In the genomic region with DNA sequence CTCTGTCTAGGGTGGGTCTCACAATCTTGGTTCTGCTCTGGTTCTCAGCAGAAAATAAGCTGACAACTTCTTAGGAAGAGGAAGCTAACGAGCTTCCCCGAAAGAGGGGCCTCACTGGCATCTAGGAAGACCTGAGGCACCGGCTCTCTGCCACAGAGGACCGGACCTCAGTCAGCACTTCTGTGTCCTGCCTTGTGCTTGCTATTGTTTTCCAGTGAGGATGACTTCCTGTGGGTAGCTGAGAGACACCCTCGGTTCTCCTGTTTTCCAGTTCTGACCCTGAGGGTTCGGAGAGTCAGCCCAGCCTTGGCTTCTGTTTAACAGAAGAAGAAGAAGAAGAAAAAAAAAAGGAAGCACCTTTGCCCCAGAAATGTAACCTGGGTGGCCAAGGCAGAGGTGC, we compare ENCODE assay signal across 10 mouse cellular contexts. TPM values are rescaled to one million over a fixed set of nuclear protein-coding genes. Genes with fewer than 3 reads are reported as not detected.
DNase-seq lines count a peak whose midpoint lies in the region; ATAC-seq and TF ChIP-seq lines count a peak whose summit lies in the region.
"Had no signal": no experiment of that assay in that cellular context is flagged by ENCODE, and none has a peak within 500 bp of the region (broad histone marks: within the 10 kb centered on the region; RNA-seq: fewer than 3 reads in every experiment).

No protein-coding gene starts in this region.

- TF ChIP-seq CTCF in bone marrow macrophage, adult 2 months (IDR thresholded peaks at IDR 0.05; ENCODE audit: low read depth, low read length) = no peak

- no peak for ATAC-seq in limb, embryonic 15.5 days (ENCODE audit: insufficient number of reproducible peaks, low FRiP score, low TSS enrichment, low read depth)
- ATAC-seq in embryonic facial prominence, embryonic 13.5 days (ENCODE audit: insufficient number of reproducible peaks, insufficient read depth, low FRiP score, low TSS enrichment, low read depth) = no peak
- no peak for ATAC-seq in liver, embryonic 13.5 days (ENCODE audit: low read depth)

- no peak overlapping the region for H3K9ac ChIP-seq in limb, embryonic 15.5 days
- H3K9ac ChIP-seq in embryonic facial prominence, embryonic 13.5 days = no peak overlapping the region
- no peak overlapping the region for H3K9ac ChIP-seq in liver, embryonic 13.5 days
- H3K9ac ChIP-seq: lung, embryonic 14.5 days had no signal

- no peaks in the 10 kb centered on the region for H3K9me3 ChIP-seq in limb, embryonic 15.5 days
- no peaks in the 10 kb centered on the region for H3K9me3 ChIP-seq in limb, embryonic 10.5 days (replicated peaks)
- no peaks in the 10 kb centered on the region for H3K9me3 ChIP-seq in embryonic facial prominence, embryonic 13.5 days
- no peaks in the 10 kb centered on the region for H3K9me3 ChIP-seq in liver, embryonic 13.5 days (replicated peaks)

- DNase-seq in limb, embryonic 10.5 days (ENCODE audit: low spot score) = no peak
- no peak for DNase-seq in liver, embryonic 13.5 days
- DNase-seq in thymus, adult 18-20 months = no peak
- DNase-seq in frontal cortex, postnatal 14 days (ENCODE audit: low spot score in 2 of 2) = no peak
- DNase-seq: cerebellum, adult 8-10 months; heart, postnatal 36 days; lung, embryonic 14.5 days had no signal

- H3K27me3 ChIP-seq in limb, embryonic 15.5 days = no peaks in the 10 kb centered on the region
- no peaks in the 10 kb centered on the region for H3K27me3 ChIP-seq in limb, embryonic 10.5 days (ENCODE audit: low read depth, poor library complexity, severe bottlenecking)
- no peaks in the 10 kb centered on the region for H3K27me3 ChIP-seq in embryonic facial prominence, embryonic 13.5 days
- H3K27me3 ChIP-seq in liver, embryonic 13.5 days = no peaks in the 10 kb centered on the region

- H3K4me3 ChIP-seq in limb, embryonic 15.5 days = no peak overlapping the region
- H3K4me3 ChIP-seq in limb, embryonic 10.5 days = no peak overlapping the region
- no peak overlapping the region for H3K4me3 ChIP-seq in bone marrow macrophage, adult 2 months (ENCODE audit: insufficient read depth, low read length)
- H3K4me3 ChIP-seq in embryonic facial prominence, embryonic 13.5 days = no peak overlapping the region
- H3K4me3 ChIP-seq in liver, embryonic 13.5 days (replicated peaks) = no peak overlapping the region

- no peak overlapping the region for H3K4me2 ChIP-seq in limb, embryonic 15.5 days
- H3K4me2 ChIP-seq in embryonic facial prominence, embryonic 13.5 days = no peak overlapping the region
- H3K4me2 ChIP-seq in liver, embryonic 13.5 days = no peak overlapping the region
- H3K4me2 ChIP-seq: lung, embryonic 14.5 days had no signal

- 64% methylated on average over 6 of the region's 6 CpGs for WGBS in limb, embryonic 15.5 days
- WGBS in limb, embryonic 10.5 days = 74% methylated on average over 6 of the region's 6 CpGs
- 51% methylated on average over 6 of the region's 6 CpGs for WGBS in embryonic facial prominence, embryonic 13.5 days
- WGBS in liver, embryonic 13.5 days (ENCODE audit: insufficient replicate concordance) = 14% methylated on average over 6 of the region's 6 CpGs

- no peak for TF ChIP-seq POLR2A in bone marrow macrophage, adult 2 months (IDR thresholded peaks at IDR 0.05; ENCODE audit: borderline replicate concordance, low read depth, low read length)

- H3K27ac ChIP-seq in limb, embryonic 15.5 days = peak overlapping the region; percentile 6; the same call in 1 of the 2 replicates
- no peak overlapping the region for H3K27ac ChIP-seq in limb, embryonic 10.5 days
- H3K27ac ChIP-seq in bone marrow macrophage, adult 2 months (ENCODE audit: insufficient read depth, low read depth, low read length) = peak overlapping the region; percentile 92
- H3K27ac ChIP-seq in embryonic facial prominence, embryonic 13.5 days = 0 out of 2 replicates have a peak overlapping the region, but pooled peaks have one; percentile 1
- H3K27ac ChIP-seq in liver, embryonic 13.5 days = peak overlapping the region; percentile 43

- H3K36me3 ChIP-seq in limb, embryonic 15.5 days = peaks cover 10% of the 10 kb centered on the region
- no peaks in the 10 kb centered on the region for H3K36me3 ChIP-seq in limb, embryonic 10.5 days
- H3K36me3 ChIP-seq in embryonic facial prominence, embryonic 13.5 days = peaks cover 23% of the 10 kb centered on the region
- no peaks in the 10 kb centered on the region for H3K36me3 ChIP-seq in liver, embryonic 13.5 days

- H3K4me1 ChIP-seq in limb, embryonic 15.5 days = peaks cover 24% of the 10 kb centered on the region
- peaks cover 34% of the 10 kb centered on the region for H3K4me1 ChIP-seq in limb, embryonic 10.5 days
- H3K4me1 ChIP-seq in bone marrow macrophage, adult 2 months (ENCODE audit: control insufficient read depth, insufficient read depth, low read length) = peaks cover 43% of the 10 kb centered on the region
- H3K4me1 ChIP-seq in embryonic facial prominence, embryonic 13.5 days = peaks cover 28% of the 10 kb centered on the region
- peaks cover 33% of the 10 kb centered on the region for H3K4me1 ChIP-seq in liver, embryonic 13.5 days (replicated peaks)

RNA-seq across cellular contexts. Expression of a gene that starts 5.5 kb away (rescaled TPM):
- 653 and 714 TPM in 2 replicates for polyA plus RNA-seq in limb, embryonic 15.5 days (2015; fragmentation: Nextera tagmentation; extraction: Ambion mirVana)
- polyA plus RNA-seq in limb, embryonic 10.5 days (2016; fragmentation: Nextera tagmentation; extraction: Ambion mirVana) = 175 and 210 TPM in 2 replicates
- polyA plus RNA-seq in bone marrow macrophage, adult 2 months (2012; ENCODE audit: insufficient read depth, insufficient read length, missing spikeins) = 3.1 and 4.6 TPM in 2 replicates
- 375 and 376 TPM in 2 replicates for polyA plus RNA-seq in embryonic facial prominence, embryonic 13.5 days (2015; fragmentation: Nextera tagmentation; extraction: Ambion mirVana)
- polyA plus RNA-seq in liver, embryonic 13.5 days (2015; fragmentation: Nextera tagmentation; extraction: Ambion mirVana) = 35.6 and 38.7 TPM in 2 replicates

RNA-seq across cellular contexts. Expression of a gene that starts 6.2 kb away (rescaled TPM):
- polyA plus RNA-seq in limb, embryonic 15.5 days (2015; fragmentation: Nextera tagmentation; extraction: Ambion mirVana) = 99.7 and 121 TPM in 2 replicates
- 5.2 and 7.8 TPM in 2 replicates for polyA plus RNA-seq in limb, embryonic 10.5 days (2016; fragmentation: Nextera tagmentation; extraction: Ambion mirVana)
- polyA plus RNA-seq in bone marrow macrophage, adult 2 months (2012; ENCODE audit: insufficient read depth, insufficient read length, missing spikeins) = 149 and 150 TPM in 2 replicates
- polyA plus RNA-seq in embryonic facial prominence, embryonic 13.5 days (2015; fragmentation: Nextera tagmentation; extraction: Ambion mirVana) = 61.6 and 65.1 TPM in 2 replicates
- polyA plus RNA-seq in liver, embryonic 13.5 days (2015; fragmentation: Nextera tagmentation; extraction: Ambion mirVana) = 29.2 and 31.9 TPM in 2 replicates

RNA-seq across cellular contexts. Expression of a gene that starts 26.8 kb away (rescaled TPM):
- 1,215 and 1,484 TPM in 2 replicates for polyA plus RNA-seq in limb, embryonic 15.5 days (2015; fragmentation: Nextera tagmentation; extraction: Ambion mirVana)
- 1,846 and 2,302 TPM in 2 replicates for polyA plus RNA-seq in limb, embryonic 10.5 days (2016; fragmentation: Nextera tagmentation; extraction: Ambion mirVana)
- 1,675 and 1,722 TPM in 2 replicates for polyA plus RNA-seq in bone marrow macrophage, adult 2 months (2012; ENCODE audit: insufficient read depth, insufficient read length, missing spikeins)
- polyA plus RNA-seq in embryonic facial prominence, embryonic 13.5 days (2015; fragmentation: Nextera tagmentation; extraction: Ambion mirVana) = 1,651 and 1,760 TPM in 2 replicates
- polyA plus RNA-seq in liver, embryonic 13.5 days (2015; fragmentation: Nextera tagmentation; extraction: Ambion mirVana) = 1,277 and 1,372 TPM in 2 replicates

RNA-seq across cellular contexts. Expression of a gene that starts 31.1 kb away (rescaled TPM):
- 1,220 and 1,390 TPM in 2 replicates for polyA plus RNA-seq in limb, embryonic 15.5 days (2015; fragmentation: Nextera tagmentation; extraction: Ambion mirVana)
- 1,210 and 1,327 TPM in 2 replicates for polyA plus RNA-seq in limb, embryonic 10.5 days (2016; fragmentation: Nextera tagmentation; extraction: Ambion mirVana)
- 1,569 and 1,898 TPM in 2 replicates for polyA plus RNA-seq in bone marrow macrophage, adult 2 months (2012; ENCODE audit: insufficient read depth, insufficient read length, missing spikeins)
- 1,453 and 1,588 TPM in 2 replicates for polyA plus RNA-seq in embryonic facial prominence, embryonic 13.5 days (2015; fragmentation: Nextera tagmentation; extraction: Ambion mirVana)
- 972 and 1,063 TPM in 2 replicates for polyA plus RNA-seq in liver, embryonic 13.5 days (2015; fragmentation: Nextera tagmentation; extraction: Ambion mirVana)

RNA-seq across cellular contexts. Expression of a gene that starts 35.0 kb away (rescaled TPM):
- polyA plus RNA-seq in limb, embryonic 15.5 days (2015; fragmentation: Nextera tagmentation; extraction: Ambion mirVana) = 23.1 and 25.1 TPM in 2 replicates
- polyA plus RNA-seq in limb, embryonic 10.5 days (2016; fragmentation: Nextera tagmentation; extraction: Ambion mirVana) = 16.8 and 24.8 TPM in 2 replicates
- polyA plus RNA-seq in bone marrow macrophage, adult 2 months (2012; ENCODE audit: insufficient read depth, insufficient read length, missing spikeins) = 22.9 and 23.6 TPM in 2 replicates
- polyA plus RNA-seq in embryonic facial prominence, embryonic 13.5 days (2015; fragmentation: Nextera tagmentation; extraction: Ambion mirVana) = 23.0 and 26.0 TPM in 2 replicates
- 7.1 and 7.8 TPM in 2 replicates for polyA plus RNA-seq in liver, embryonic 13.5 days (2015; fragmentation: Nextera tagmentation; extraction: Ambion mirVana)
